9 mouse cellular contexts compared by ENCODE assay signal in the genomic region with DNA sequence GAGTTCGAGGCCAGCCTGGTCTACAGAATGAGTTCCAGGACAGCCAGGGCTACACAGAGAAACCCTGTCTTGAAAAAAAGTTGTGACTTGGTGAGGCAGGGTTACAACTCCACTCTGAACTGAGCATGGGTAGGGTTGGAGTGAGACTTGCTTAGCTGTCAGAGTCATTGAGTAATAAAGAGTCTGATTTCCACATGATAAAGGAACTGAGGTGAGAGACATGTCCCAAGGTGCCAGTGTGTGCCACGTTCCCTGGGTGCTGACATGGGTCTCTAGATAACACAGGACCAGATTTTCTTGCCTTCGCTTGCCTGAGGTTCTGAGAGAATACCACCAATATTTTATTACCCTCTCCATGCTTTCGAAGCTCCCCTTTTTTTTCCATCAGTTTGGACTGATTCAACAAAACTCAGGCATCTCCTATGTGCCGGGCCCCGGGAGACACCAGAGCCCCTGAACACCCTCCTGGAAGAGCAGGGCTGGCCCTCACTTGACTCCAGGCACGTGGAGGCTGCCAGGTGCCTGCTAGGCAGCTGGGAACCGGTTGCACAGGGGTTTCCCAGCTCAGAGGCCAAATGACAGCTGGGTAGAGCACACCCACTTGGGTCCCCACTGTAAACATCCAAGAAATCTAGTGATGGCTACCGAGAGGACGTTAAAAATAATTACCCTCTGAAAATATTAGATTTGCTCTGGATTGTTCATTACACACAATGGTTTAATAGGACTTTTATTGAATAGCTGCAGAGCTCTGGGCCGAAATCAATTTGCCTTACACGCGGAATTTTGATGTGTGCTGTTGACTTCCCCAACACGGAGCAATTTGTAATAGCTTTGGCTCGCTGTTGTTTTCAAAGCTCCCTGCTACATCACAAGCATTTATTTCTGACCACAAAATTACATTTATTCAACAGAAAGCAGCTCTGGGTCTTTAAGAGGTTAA.
DNase-seq lines count a peak whose midpoint lies in the region; ATAC-seq lines count a peak whose summit lies in the region.
"Had no signal": no experiment of that assay in that cellular context is flagged by ENCODE, and none has a peak within 500 bp of the region (broad histone marks: within the 10 kb centered on the region; RNA-seq: fewer than 3 reads in every experiment).

No protein-coding gene starts in this region.

- no peak overlapping the region for H3K9ac ChIP-seq in lung, embryonic 15.5 days
- no peak overlapping the region for H3K9ac ChIP-seq in intestine, embryonic 15.5 days
- no peak overlapping the region for H3K9ac ChIP-seq in neural tube, embryonic 14.5 days (replicated peaks; ENCODE audit: low read depth, low read length)

- 26% methylated on average over 15 of the region's 15 CpGs for WGBS in lung, embryonic 15.5 days
- 45% methylated on average over 15 of the region's 15 CpGs for WGBS in intestine, embryonic 15.5 days
- 48% methylated on average over 15 of the region's 15 CpGs for WGBS in neural tube, embryonic 14.5 days

- peaks cover 32% of the 10 kb centered on the region for H3K4me1 ChIP-seq in lung, embryonic 15.5 days
- H3K4me1 ChIP-seq in intestine, embryonic 15.5 days (replicated peaks): peaks cover 15% of the 10 kb centered on the region
- peaks cover 16% of the 10 kb centered on the region for H3K4me1 ChIP-seq in neural tube, embryonic 14.5 days (ENCODE audit: control insufficient read depth, insufficient read depth, low read length)

- no peaks in the 10 kb centered on the region for H3K9me3 ChIP-seq in lung, embryonic 15.5 days
- no peaks in the 10 kb centered on the region for H3K9me3 ChIP-seq in intestine, embryonic 15.5 days
- H3K9me3 ChIP-seq in neural tube, embryonic 14.5 days (ENCODE audit: control insufficient read depth, low read length): no peaks in the 10 kb centered on the region

- H3K27me3 ChIP-seq in lung, embryonic 15.5 days: no peaks in the 10 kb centered on the region
- no peaks in the 10 kb centered on the region for H3K27me3 ChIP-seq in intestine, embryonic 15.5 days (replicated peaks)
- no peaks in the 10 kb centered on the region for H3K27me3 ChIP-seq in neural tube, embryonic 14.5 days (ENCODE audit: control insufficient read depth, insufficient read depth, low read length)

- H3K36me3 ChIP-seq in lung, embryonic 15.5 days: peaks cover 6% of the 10 kb centered on the region
- peaks cover 4% of the 10 kb centered on the region for H3K36me3 ChIP-seq in intestine, embryonic 15.5 days
- 0 out of 2 replicates have a peak, but pooled peaks cover 3% of the 10 kb centered on the region for H3K36me3 ChIP-seq in neural tube, embryonic 14.5 days (ENCODE audit: control insufficient read depth, insufficient read depth, low read length)

- peak overlapping the region; percentile 49 for H3K4me2 ChIP-seq in lung, embryonic 15.5 days
- H3K4me2 ChIP-seq in intestine, embryonic 15.5 days (replicated peaks): peak overlapping the region; percentile 41
- peak overlapping the region; percentile 37 for H3K4me2 ChIP-seq in neural tube, embryonic 14.5 days (ENCODE audit: low read depth, low read length)

- H3K4me3 ChIP-seq in lung, embryonic 15.5 days: no peak overlapping the region; the same call in 1 of the 2 replicates
- no peak overlapping the region for H3K4me3 ChIP-seq in intestine, embryonic 15.5 days (replicated peaks)
- H3K4me3 ChIP-seq in neural tube, embryonic 14.5 days (ENCODE audit: low read depth, low read length): no peak overlapping the region

- peak overlapping the region; percentile 83 for H3K27ac ChIP-seq in lung, embryonic 15.5 days
- peak overlapping the region; percentile 77 for H3K27ac ChIP-seq in intestine, embryonic 15.5 days
- peak overlapping the region; percentile 52 for H3K27ac ChIP-seq in neural tube, embryonic 14.5 days (ENCODE audit: low read depth, low read length)

- peak; percentile 24 for DNase-seq in gastrocnemius, postnatal 10 days
- DNase-seq in gastrocnemius, adult 8-10 months (ENCODE audit: low spot score in 2 of 2): no peak
- DNase-seq in lung, postnatal 25 days (ENCODE audit: low spot score): no peak
- DNase-seq in Muller cell, postnatal 12 days (ENCODE audit: inconsistent ontology term): no peak
- no peak for DNase-seq in layer of hippocampus, adult 18-20 months (ENCODE audit: low spot score in 2 of 2)

- peak; percentile 47 for ATAC-seq in lung, embryonic 15.5 days (ENCODE audit: borderline replicate concordance, extremely low read depth, low FRiP score, low TSS enrichment)
- ATAC-seq in intestine, embryonic 15.5 days: peak; percentile 56
- ATAC-seq in neural tube, embryonic 14.5 days (ENCODE audit: low read depth): peak; percentile 75
- ATAC-seq: activated CD4-positive, CD25-positive, alpha-beta regulatory T cell, adult 4 months had no signal
